Mouse (Mus musculus) bone marrow, adult 2 months (tissue): ENCODE data around the gene Shc2.

Experiments
- CTCF ChIP-seq: fragments of 200-500 bp; IDR thresholded peaks from 2 replicates; pipeline ENCODE4 v1.5.1; 2011; ENCODE audit warnings: low read length, control low read depth; ENCODE audit not compliant: control insufficient read depth, insufficient read depth
- POLR2A ChIP-seq: fragments of 200-500 bp; IDR thresholded peaks from 2 replicates; pipeline ENCODE4 v1.6.1; 2011; ENCODE audit warnings: low read depth, mild to moderate bottlenecking, control low read depth, low read length, borderline replicate concordance; ENCODE audit not compliant: control insufficient read depth

GRCm38 (mm10) chr10:79638486-79639204 is 927 bp upstream of the Shc2 start:
- no peak for TF ChIP-seq CTCF
- TF ChIP-seq POLR2A = no peak
